In genomic region chr12:84163133-84163532, GRCm38 (mm10) we compare ENCODE assay signal across 9 mouse cellular contexts. TPM values are rescaled to one million over a fixed set of nuclear protein-coding genes. Genes with fewer than 3 reads are reported as not detected.
A peak's percentile ranks its signal among the peaks of the same experiment; 100 is the strongest.
DNase-seq lines count a peak whose midpoint lies in the region; ATAC-seq and TF ChIP-seq lines count a peak whose summit lies in the region.
"Had no signal": no experiment of that assay in that cellular context is flagged by ENCODE, and none has a peak within 500 bp of the region (broad histone marks: within the 10 kb centered on the region; RNA-seq: fewer than 3 reads in every experiment).

No protein-coding gene starts in this region.

- no peaks in the 10 kb centered on the region for H3K27me3 ChIP-seq in testis, adult 2 months (ENCODE audit: control insufficient read depth, insufficient read depth, low read length)
- no peaks in the 10 kb centered on the region for H3K27me3 ChIP-seq in liver, embryonic 15.5 days
- H3K27me3 ChIP-seq in hindbrain, embryonic 10.5 days (ENCODE audit: insufficient read depth, poor library complexity, severe bottlenecking), result no peaks in the 10 kb centered on the region
- H3K27me3 ChIP-seq in hindbrain, embryonic 16.5 days (replicated peaks; ENCODE audit: control insufficient read depth, insufficient read depth, low read length), result no peaks in the 10 kb centered on the region
- H3K27me3 ChIP-seq: hindbrain, embryonic 15.5 days had no signal

- peak; percentile 48; the same call in 1 of the 2 replicates for TF ChIP-seq CTCF in testis, adult 2 months (IDR thresholded peaks at IDR 0.05; ENCODE audit: control insufficient read depth, insufficient read depth, insufficient replicate concordance, low read depth, low read length)

- no peak overlapping the region for H3K9ac ChIP-seq in liver, embryonic 15.5 days
- H3K9ac ChIP-seq in hindbrain, embryonic 16.5 days (ENCODE audit: low read depth, low read length), result no peak overlapping the region
- H3K9ac ChIP-seq: hindbrain, embryonic 15.5 days had no signal

- 59% methylated on average over 9 of the region's 9 CpGs for WGBS in liver, embryonic 15.5 days (ENCODE audit: insufficient replicate concordance)
- 88% methylated on average over 9 of the region's 9 CpGs for WGBS in hindbrain, embryonic 10.5 days
- WGBS in hindbrain, embryonic 16.5 days, result 87% methylated on average over 9 of the region's 9 CpGs

- no peak for TF ChIP-seq POLR2A in testis, adult 2 months (IDR thresholded peaks at IDR 0.05; ENCODE audit: control insufficient read depth, low read depth, low read length)

- H3K4me1 ChIP-seq in testis, adult 2 months (ENCODE audit: control insufficient read depth, insufficient read depth, low read length), result no peaks in the 10 kb centered on the region
- H3K4me1 ChIP-seq in liver, embryonic 15.5 days (replicated peaks), result peaks cover 62% of the 10 kb centered on the region
- 0 out of 2 replicates have a peak, but pooled peaks cover 10% of the 10 kb centered on the region for H3K4me1 ChIP-seq in hindbrain, embryonic 10.5 days (replicated peaks)
- no peaks in the 10 kb centered on the region for H3K4me1 ChIP-seq in hindbrain, embryonic 16.5 days (ENCODE audit: control insufficient read depth, insufficient read depth, low read depth, low read length)
- H3K4me1 ChIP-seq: hindbrain, embryonic 15.5 days had no signal

- no peaks in the 10 kb centered on the region for H3K36me3 ChIP-seq in testis, adult 2 months (ENCODE audit: control insufficient read depth, insufficient read depth, low read length)
- peaks cover 99% of the 10 kb centered on the region for H3K36me3 ChIP-seq in liver, embryonic 15.5 days (replicated peaks)
- H3K36me3 ChIP-seq in hindbrain, embryonic 10.5 days, result peaks cover 73% of the 10 kb centered on the region
- peaks cover 9% of the 10 kb centered on the region for H3K36me3 ChIP-seq in hindbrain, embryonic 16.5 days (ENCODE audit: control insufficient read depth, insufficient read depth, low read length)

- no peak overlapping the region for H3K4me2 ChIP-seq in liver, embryonic 15.5 days
- no peak overlapping the region for H3K4me2 ChIP-seq in hindbrain, embryonic 16.5 days (ENCODE audit: low read length)
- H3K4me2 ChIP-seq: hindbrain, embryonic 15.5 days had no signal

- no peak overlapping the region for H3K4me3 ChIP-seq in testis, adult 2 months (ENCODE audit: control insufficient read depth, low read depth, low read length)
- no peak overlapping the region for H3K4me3 ChIP-seq in liver, embryonic 15.5 days (replicated peaks)
- H3K4me3 ChIP-seq in hindbrain, embryonic 10.5 days, result no peak overlapping the region
- H3K4me3 ChIP-seq in hindbrain, embryonic 16.5 days (ENCODE audit: low read length), result no peak overlapping the region
- H3K4me3 ChIP-seq: hindbrain, embryonic 15.5 days had no signal

- no peak for ATAC-seq in cerebellum, adult (ENCODE audit: insufficient number of reproducible peaks, low FRiP score, low TSS enrichment)
- no peak for ATAC-seq in liver, embryonic 15.5 days (ENCODE audit: insufficient read depth)
- no peak for ATAC-seq in hindbrain, embryonic 16.5 days

- H3K9me3 ChIP-seq in liver, embryonic 15.5 days (replicated peaks), result no peaks in the 10 kb centered on the region
- no peaks in the 10 kb centered on the region for H3K9me3 ChIP-seq in hindbrain, embryonic 10.5 days
- no peaks in the 10 kb centered on the region for H3K9me3 ChIP-seq in hindbrain, embryonic 16.5 days (ENCODE audit: control insufficient read depth, low read length)
- H3K9me3 ChIP-seq: hindbrain, embryonic 15.5 days had no signal

- H3K27ac ChIP-seq in testis, adult 2 months (ENCODE audit: control insufficient read depth, insufficient read depth, low read depth, low read length), result no peak overlapping the region
- peak overlapping the region; percentile 15 for H3K27ac ChIP-seq in liver, embryonic 15.5 days (replicated peaks)
- no peak overlapping the region for H3K27ac ChIP-seq in hindbrain, embryonic 10.5 days
- no peak overlapping the region for H3K27ac ChIP-seq in hindbrain, embryonic 16.5 days (ENCODE audit: low read depth, low read length)
- H3K27ac ChIP-seq: hindbrain, embryonic 15.5 days had no signal

- peak; percentile 24 to 40 for DNase-seq in cerebellum, postnatal 4 days (ENCODE audit: low spot score in 2 of 2)
- DNase-seq in testis, postnatal 14 days (ENCODE audit: low spot score), result no peak
- peak; percentile 60 for DNase-seq in testis, postnatal 10 days (ENCODE audit: low spot score)
- no peak for DNase-seq in hindbrain, embryonic 10.5 days (ENCODE audit: low spot score)

RNA-seq across cellular contexts. Expression of gene Pnma1, which starts 14.8 kb away (rescaled TPM):
- polyA plus RNA-seq in testis, adult 2 months (2012; rRNA removed), result 20.5 and 23.3 TPM in 2 replicates
- polyA plus RNA-seq in liver, embryonic 15.5 days (2015; fragmentation: Nextera tagmentation; extraction: Ambion mirVana), result 0.16 and 0.24 TPM in 2 replicates
- polyA plus RNA-seq in hindbrain, embryonic 10.5 days (2016; fragmentation: Nextera tagmentation; extraction: Ambion mirVana), result 3.1 and 3.6 TPM in 2 replicates
- polyA plus RNA-seq in hindbrain, embryonic 16.5 days (2015; fragmentation: Nextera tagmentation; extraction: Ambion mirVana), result 4.7 and 4.8 TPM in 2 replicates

RNA-seq across cellular contexts. Expression of gene Dnal1, which starts 49.0 kb away (rescaled TPM):
- 6.5 and 8.2 TPM in 2 replicates for polyA plus RNA-seq in testis, adult 2 months (2012; rRNA removed)
- polyA plus RNA-seq in liver, embryonic 15.5 days (2015; fragmentation: Nextera tagmentation; extraction: Ambion mirVana), result 0.23 and 0.24 TPM in 2 replicates
- polyA plus RNA-seq in hindbrain, embryonic 10.5 days (2016; fragmentation: Nextera tagmentation; extraction: Ambion mirVana), result 4.8 and 4.9 TPM in 2 replicates
- 7.6 and 7.7 TPM in 2 replicates for polyA plus RNA-seq in hindbrain, embryonic 16.5 days (2015; fragmentation: Nextera tagmentation; extraction: Ambion mirVana)

RNA-seq across cellular contexts. Expression of gene Elmsan1, which starts 55.5 kb away (rescaled TPM):
- polyA plus RNA-seq in testis, adult 2 months (2012; rRNA removed), result 0.77 and 0.99 TPM in 2 replicates
- polyA plus RNA-seq in liver, embryonic 15.5 days (2015; fragmentation: Nextera tagmentation; extraction: Ambion mirVana), result 7.7 and 8.7 TPM in 2 replicates
- 6.5 and 8.2 TPM in 2 replicates for polyA plus RNA-seq in hindbrain, embryonic 10.5 days (2016; fragmentation: Nextera tagmentation; extraction: Ambion mirVana)
- 3.1 and 4.3 TPM in 2 replicates for polyA plus RNA-seq in hindbrain, embryonic 16.5 days (2015; fragmentation: Nextera tagmentation; extraction: Ambion mirVana)

Comparison
In these comparisons a context has a peak if more than half of its experiments do, and no peak if none do; other contexts are left out.
1. DNase-seq: peak in cerebellum, postnatal 4 days (2 of 2) and testis, postnatal 10 days (single experiment); none in testis, postnatal 14 days (single experiment) and hindbrain, embryonic 10.5 days (single experiment).